Mouse (Mus musculus): ENCODE results near the gene Ubl7. TPM values are rescaled to one million over a fixed set of nuclear protein-coding genes. Genes with fewer than 3 reads are reported as not detected.

The Ubl7 gene
- total RNA-seq (2012; rRNA removed) = 31.2 and 37.3 TPM in 2 replicates
- 19.9 and 24.7 TPM in 2 replicates for total RNA-seq (2014; rRNA removed)
- 73.3 and 81.1 TPM in 2 replicates for polyA plus RNA-seq (2012; ENCODE audit: insufficient read length, low read depth)

- peak within 1 kb of the TSS; percentile 99 for H3K27ac ChIP-seq (ENCODE audit: insufficient read depth, low read depth)
- TF ChIP-seq TCF12 (IDR thresholded peaks at IDR 0.05; ENCODE audit: low read depth, low read length) = peak; percentile 94
- TF ChIP-seq RAD21 (IDR thresholded peaks at IDR 0.05; ENCODE audit: low read depth, low read length) = no peak; the same call in none of the 2 replicates
- peak; percentile 75 for TF ChIP-seq BHLHE40 (IDR thresholded peaks at IDR 0.05; ENCODE audit: low read depth, low read length)
- TF ChIP-seq CHD1 (IDR thresholded peaks at IDR 0.05; ENCODE audit: low read depth, low read length) = peak; percentile 81
- TF ChIP-seq HCFC1 (IDR thresholded peaks at IDR 0.05; ENCODE audit: low read depth, low read length) = peak; percentile 98
- peak in 1 of 2 experiments; percentile 18; a peak in 2 of 4 replicates for TF ChIP-seq CTCF (conservative IDR thresholded peaks at IDR 0.05 in 1 of 2, IDR thresholded peaks at IDR 0.05 in 1 of 2; ENCODE audit: low read depth in 2 of 2, low read length in 2 of 2)
- TF ChIP-seq USF1 (IDR thresholded peaks at IDR 0.05; ENCODE audit: low read depth, low read length) = no peak
- TF ChIP-seq MAX (IDR thresholded peaks at IDR 0.05; ENCODE audit: low read length) = peak; percentile 78; the same call in 1 of the 2 replicates
- no peak for TF ChIP-seq PAX5 (IDR thresholded peaks at IDR 0.05; ENCODE audit: low read length)
- peak; percentile 96 for TF ChIP-seq ZMIZ1 (IDR thresholded peaks at IDR 0.05; ENCODE audit: low read depth, low read length)
- TF ChIP-seq ETS1 (conservative IDR thresholded peaks at IDR 0.05; ENCODE audit: low read depth, low read length) = peak; percentile 59
- TF ChIP-seq MXI1 (IDR thresholded peaks at IDR 0.05; ENCODE audit: low read depth, low read length) = peak; percentile 88
- TF ChIP-seq JUND (conservative IDR thresholded peaks at IDR 0.05; ENCODE audit: low read depth, low read length) = peak; percentile 84
- peak; percentile 98 for TF ChIP-seq SIN3A (IDR thresholded peaks at IDR 0.05; ENCODE audit: low read length)
- peak; percentile 99 for TF ChIP-seq POLR2A (IDR thresholded peaks at IDR 0.05; ENCODE audit: low read depth, low read length)
- peak; percentile 45 for TF ChIP-seq NRF1 (IDR thresholded peaks at IDR 0.05; ENCODE audit: low read depth, low read length)
- peak; percentile 88 for TF ChIP-seq EP300 (IDR thresholded peaks at IDR 0.05; ENCODE audit: low read length)
- TF ChIP-seq POLR2AphosphoS2 (IDR thresholded peaks at IDR 0.05; ENCODE audit: low read depth, low read length) = peak; percentile 94
- 0 out of 2 replicates have a peak, but pooled peaks have one; percentile 48 for TF ChIP-seq MAFK (IDR thresholded peaks at IDR 0.05; ENCODE audit: insufficient replicate concordance, low read length)
- peak; percentile 60; the same call in 1 of the 2 replicates for TF ChIP-seq GABPA (IDR thresholded peaks at IDR 0.05; ENCODE audit: insufficient replicate concordance, low read depth, low read length)
- 0 out of 2 replicates have a peak, but pooled peaks have one; percentile 39 for TF ChIP-seq E2F4 (IDR thresholded peaks at IDR 0.05; ENCODE audit: insufficient replicate concordance, low read depth, low read length)
- TF ChIP-seq ZNF384 (IDR thresholded peaks at IDR 0.05; ENCODE audit: low read depth, low read length) = peak; percentile 19; the same call in 1 of the 2 replicates
- TF ChIP-seq MAZ (IDR thresholded peaks at IDR 0.05; ENCODE audit: low read depth, low read length) = peak; percentile 32; the same call in 1 of the 2 replicates
- peak; percentile 80 for TF ChIP-seq JUN (IDR thresholded peaks at IDR 0.05; ENCODE audit: insufficient read depth, low read depth, low read length)
- peak; percentile 96 for TF ChIP-seq IRF4 (IDR thresholded peaks at IDR 0.05; ENCODE audit: low read depth, low read length)
- no peak for TF ChIP-seq ZC3H11A (IDR thresholded peaks at IDR 0.05; ENCODE audit: low read depth, low read length)
- TF ChIP-seq CHD2 (IDR thresholded peaks at IDR 0.05; ENCODE audit: low read length) = peak; percentile 71
- TF ChIP-seq ZKSCAN1 (IDR thresholded peaks at IDR 0.05; ENCODE audit: borderline replicate concordance, low read depth, low read length) = no peak
- TF ChIP-seq TBP (conservative IDR thresholded peaks at IDR 0.05; ENCODE audit: low read depth, low read length) = peak; percentile 98
- TF ChIP-seq SMC3 (IDR thresholded peaks at IDR 0.05; ENCODE audit: low read depth, low read length) = peak; percentile 28
- peak; percentile 90 for TF ChIP-seq RCOR1 (conservative IDR thresholded peaks at IDR 0.05; ENCODE audit: low read depth, low read length)
- TF ChIP-seq MEF2A (IDR thresholded peaks at IDR 0.05; ENCODE audit: borderline replicate concordance, low read depth, low read length) = peak; percentile 78; the same call in 1 of the 2 replicates
- TF ChIP-seq UBTF (IDR thresholded peaks at IDR 0.05; ENCODE audit: low read depth, low read length) = no peak; the same call in 1 of the 2 replicates
- no peak for TF ChIP-seq USF2 (conservative IDR thresholded peaks at IDR 0.05; ENCODE audit: low read depth, low read length)
- peak; percentile 97 for TF ChIP-seq NELFE (IDR thresholded peaks at IDR 0.05; ENCODE audit: low read depth, low read length)
- peak; percentile 83 for TF ChIP-seq MYC (IDR thresholded peaks at IDR 0.05; ENCODE audit: low read depth, low read length)
- peak; percentile 100 for TF ChIP-seq ELF1 (IDR thresholded peaks at IDR 0.05; ENCODE audit: low read depth, low read length)
Measured at GRCm38 (mm10) chr9:57910254-57911160, at the start of gene Ubl7. Gene Ubl7 (plus strand): TSS chr9:57910979.

More at GRCm38 (mm10) chr9:57910254-57911160, at the start of gene Ubl7:
- in situ Hi-C loops (cut with MboI; ENCODE audit: low pct_ligation_motif_present, low pct_unique_long_range_greater_than_20kb, low sequenced_read_pairs) = no loop called here
- Histone ChIP-seq H3K4me2 (ENCODE audit: insufficient read depth, low read depth, poor library complexity, severe bottlenecking) (peak within 1 kb of the TSS; percentile 96), H3K9me3 (replicated peaks; ENCODE audit: low read length) (no peaks in the 10 kb centered on the region), H3K4me1 (ENCODE audit: control insufficient read depth in 1 of 2, insufficient read depth in 2 of 2) (peaks cover 5 to 39% of the 10 kb centered on the region in 2 experiments), H3K4me3 (replicated peaks in 1 of 3; ENCODE audit: low read depth in 2 of 3, low read length in 2 of 3, poor library complexity in 1 of 3) (peak within 1 kb of the TSS; percentile 56 to 87 (median 69)), H3K79me2 (replicated peaks; ENCODE audit: control insufficient read depth, extremely low read depth, insufficient read depth, poor library complexity, severe bottlenecking) (peaks cover 17% of the 10 kb centered on the region), H3K36me3 (replicated peaks in 1 of 2; ENCODE audit: control insufficient read depth in 1 of 2, insufficient read depth in 1 of 2, low read length in 1 of 2) (peaks cover 15 to 19% of the 10 kb centered on the region in 2 experiments), H3K9ac (ENCODE audit: insufficient read depth, low read depth) (peak within 1 kb of the TSS; percentile 97), H3K27me3 (replicated peaks) (no peaks in the 10 kb centered on the region)
- dilution Hi-C loops (cut with MboI; ENCODE audit: extremely low pct_ligation_motif_present, extremely low pct_unique_long_range_greater_than_20kb, low sequenced_read_pairs) = no loop called here
- peak; percentile 97 for DNase-seq (ENCODE audit: extremely low read depth)
